Mouse (Mus musculus): ENCODE measurements around the gene Pate3. TPM values are rescaled to one million over a fixed set of nuclear protein-coding genes. Genes with fewer than 3 reads are reported as not detected.
"Not testable (repeated sequence)": the region's sequence is repeated elsewhere in the genome, so short reads cannot be mapped to it uniquely, and the experiment has no call there.

The Pate3 gene
- polyA plus RNA-seq (2014; fragmentation: Nextera tagmentation; extraction: Ambion mirVana) = not detected in 2 replicates

GRCm38 (mm10) chr9:35648102-35648501, at the start of gene Pate3:
TSS of gene Pate3 (minus strand) at chr9:35648202.
- Histone ChIP-seq H3K27me3 (ENCODE audit: control insufficient read depth, insufficient read depth, low read length) (no peaks in the 10 kb centered on the region), H3K27ac (no peak within 1 kb of the TSS), H3K4me1 (replicated peaks; ENCODE audit: control insufficient read depth, insufficient read depth, low read length) (no peaks in the 10 kb centered on the region), H3K36me3 (replicated peaks; ENCODE audit: control insufficient read depth, insufficient read depth) (no peaks in the 10 kb centered on the region), H3K4me3 (replicated peaks; ENCODE audit: low read length) (no peak within 1 kb of the TSS), H3K4me2 (replicated peaks) (no peak within 1 kb of the TSS), H3K9ac (no peak within 1 kb of the TSS), H3K9me3 (ENCODE audit: control insufficient read depth, low read length) (no peaks in the 10 kb centered on the region)
- WGBS = 80% methylated on average over 1 of the region's 1 CpGs
- no peak for ATAC-seq (ENCODE audit: low FRiP score)
- no peak for DNase-seq (ENCODE audit: low spot score)

GRCm38 (mm10) chr9:35691924-35692323, 43.9 kb upstream of the Pate3 start:
- Histone ChIP-seq H3K9ac (no peak overlapping the region), H3K4me1 (replicated peaks; ENCODE audit: control insufficient read depth, insufficient read depth, low read length) (no peaks in the 10 kb centered on the region), H3K27ac (no peak overlapping the region), H3K36me3 (replicated peaks; ENCODE audit: control insufficient read depth, insufficient read depth) (no peaks in the 10 kb centered on the region), H3K4me3 (replicated peaks; ENCODE audit: low read length) (no peak overlapping the region), H3K27me3 (ENCODE audit: control insufficient read depth, insufficient read depth, low read length) (no peaks in the 10 kb centered on the region), H3K4me2 (replicated peaks) (no peak overlapping the region), H3K9me3 (ENCODE audit: control insufficient read depth, low read length) (peaks cover 5% of the 10 kb centered on the region; the same call in 1 of the 2 replicates)
- ATAC-seq (ENCODE audit: low FRiP score) (no peak), DNase-seq (ENCODE audit: low spot score) (no peak)

GRCm38 (mm10) chr9:35687013-35687412, 39.0 kb upstream of the Pate3 start, which contains the start of gene Pate1:
TSS of gene Pate1 (minus strand) at chr9:35687390.
- Histone ChIP-seq H3K27ac (no peak within 1 kb of the TSS), H3K36me3 (replicated peaks; ENCODE audit: control insufficient read depth, insufficient read depth) (no peaks in the 10 kb centered on the region), H3K27me3 (ENCODE audit: control insufficient read depth, insufficient read depth, low read length) (no peaks in the 10 kb centered on the region), H3K9me3 (ENCODE audit: control insufficient read depth, low read length) (no peaks in the 10 kb centered on the region), H3K4me1 (replicated peaks; ENCODE audit: control insufficient read depth, insufficient read depth, low read length) (no peaks in the 10 kb centered on the region), H3K9ac (no peak within 1 kb of the TSS), H3K4me3 (replicated peaks; ENCODE audit: low read length) (no peak within 1 kb of the TSS), H3K4me2 (replicated peaks) (no peak within 1 kb of the TSS)
- 62% methylated on average over 1 of the region's 1 CpGs for WGBS
- DNase-seq (ENCODE audit: low spot score) = no peak
- no peak for ATAC-seq (ENCODE audit: low FRiP score)

GRCm38 (mm10) chr9:35673557-35673956, 25.6 kb upstream of the Pate3 start:
- ATAC-seq (ENCODE audit: low FRiP score) (no peak), DNase-seq (ENCODE audit: low spot score) (no peak)
- Histone ChIP-seq H3K27ac (no peak overlapping the region), H3K36me3 (replicated peaks; ENCODE audit: control insufficient read depth, insufficient read depth) (no peaks in the 10 kb centered on the region), H3K4me1 (replicated peaks; ENCODE audit: control insufficient read depth, insufficient read depth, low read length) (no peaks in the 10 kb centered on the region), H3K9ac (no peak overlapping the region), H3K9me3 (ENCODE audit: control insufficient read depth, low read length) (0 out of 2 replicates have a peak, but pooled peaks cover 6% of the 10 kb centered on the region), H3K4me3 (replicated peaks; ENCODE audit: low read length) (no peak overlapping the region), H3K4me2 (replicated peaks) (no peak overlapping the region), H3K27me3 (ENCODE audit: control insufficient read depth, insufficient read depth, low read length) (no peaks in the 10 kb centered on the region)
- 90% methylated on average over 2 of the region's 2 CpGs for WGBS

- Histone ChIP-seq H3K4me1 (replicated peaks; ENCODE audit: control insufficient read depth, insufficient read depth, low read length) (no peaks in the 10 kb centered on the region), H3K27me3 (ENCODE audit: control insufficient read depth, insufficient read depth, low read length) (no peaks in the 10 kb centered on the region), H3K4me3 (replicated peaks; ENCODE audit: low read length) (no peak overlapping the region), H3K9ac (no peak overlapping the region), H3K27ac (no peak overlapping the region), H3K4me2 (replicated peaks) (no peak overlapping the region), H3K9me3 (ENCODE audit: control insufficient read depth, low read length) (no peaks in the 10 kb centered on the region), H3K36me3 (replicated peaks; ENCODE audit: control insufficient read depth, insufficient read depth) (no peaks in the 10 kb centered on the region)
- no peak for ATAC-seq (ENCODE audit: low FRiP score)
- DNase-seq (ENCODE audit: low spot score) = no peak
- WGBS = 94% methylated on average over 1 of the region's 1 CpGs
Measured at GRCm38 (mm10) chr9:35632981-35633380, 15.0 kb downstream of the Pate3 start.

- H3K9ac ChIP-seq; H3K4me1 ChIP-seq (replicated peaks; ENCODE audit: control insufficient read depth, insufficient read depth, low read length); H3K4me2 ChIP-seq (replicated peaks); DNase-seq (ENCODE audit: low spot score); H3K27ac ChIP-seq; H3K36me3 ChIP-seq (replicated peaks; ENCODE audit: control insufficient read depth, insufficient read depth); H3K4me3 ChIP-seq (replicated peaks; ENCODE audit: low read length); ATAC-seq (ENCODE audit: low FRiP score); H3K9me3 ChIP-seq (ENCODE audit: control insufficient read depth, low read length); H3K27me3 ChIP-seq (ENCODE audit: control insufficient read depth, insufficient read depth, low read length): not testable (repeated sequence)
- 77% methylated on average over 2 of the region's 2 CpGs for WGBS
Measured at GRCm38 (mm10) chr9:35616784-35617183, 31.2 kb downstream of the Pate3 start.

GRCm38 (mm10) chr9:35614005-35614404, 34.0 kb downstream of the Pate3 start:
- DNase-seq (ENCODE audit: low spot score) (no peak), ATAC-seq (ENCODE audit: low FRiP score) (no peak)
- no peak overlapping the region for H3K9ac ChIP-seq
- no peaks in the 10 kb centered on the region for H3K27me3 ChIP-seq (ENCODE audit: control insufficient read depth, insufficient read depth, low read length)
- H3K36me3 ChIP-seq (replicated peaks; ENCODE audit: control insufficient read depth, insufficient read depth) = no peaks in the 10 kb centered on the region
- H3K4me1 ChIP-seq (replicated peaks; ENCODE audit: control insufficient read depth, insufficient read depth, low read length) = no peaks in the 10 kb centered on the region
- H3K4me2 ChIP-seq (replicated peaks) = no peak overlapping the region
- WGBS = 38% methylated on average over 2 of the region's 2 CpGs
- H3K4me3 ChIP-seq (replicated peaks; ENCODE audit: low read length) = no peak overlapping the region
- H3K9me3 ChIP-seq (ENCODE audit: control insufficient read depth, low read length) = no peaks in the 10 kb centered on the region
- no peak overlapping the region for H3K27ac ChIP-seq

- H3K27me3 ChIP-seq (ENCODE audit: control insufficient read depth, insufficient read depth, low read length) = no peaks in the 10 kb centered on the region
- no peak within 1 kb of the TSS for H3K4me3 ChIP-seq (replicated peaks; ENCODE audit: low read length)
- no peak within 1 kb of the TSS for H3K9ac ChIP-seq
- no peak for DNase-seq (ENCODE audit: low spot score)
- no peaks in the 10 kb centered on the region for H3K36me3 ChIP-seq (replicated peaks; ENCODE audit: control insufficient read depth, insufficient read depth)
- 60% methylated on average over 1 of the region's 1 CpGs for WGBS
- H3K9me3 ChIP-seq (ENCODE audit: control insufficient read depth, low read length) = no peaks in the 10 kb centered on the region
- ATAC-seq (ENCODE audit: low FRiP score) = no peak
- no peaks in the 10 kb centered on the region for H3K4me1 ChIP-seq (replicated peaks; ENCODE audit: control insufficient read depth, insufficient read depth, low read length)
- no peak within 1 kb of the TSS for H3K27ac ChIP-seq
- no peak within 1 kb of the TSS for H3K4me2 ChIP-seq (replicated peaks)
Measured at GRCm38 (mm10) chr9:35611841-35612240, 36.2 kb downstream of the Pate3 start, which contains the start of gene Pate4. TSS of gene Pate4 (minus strand) at chr9:35611941.

GRCm38 (mm10) chr9:35607647-35608405, 40.2 kb downstream of the Pate3 start:
- no peak overlapping the region for H3K4me2 ChIP-seq (replicated peaks)
- no peaks in the 10 kb centered on the region for H3K4me1 ChIP-seq (replicated peaks; ENCODE audit: control insufficient read depth, insufficient read depth, low read length)
- no peaks in the 10 kb centered on the region for H3K36me3 ChIP-seq (replicated peaks; ENCODE audit: control insufficient read depth, insufficient read depth)
- ATAC-seq (ENCODE audit: low FRiP score) (no peak), DNase-seq (ENCODE audit: low spot score) (no peak)
- 72% methylated on average over 8 of the region's 8 CpGs for WGBS
- no peaks in the 10 kb centered on the region for H3K9me3 ChIP-seq (ENCODE audit: control insufficient read depth, low read length)
- H3K9ac ChIP-seq = no peak overlapping the region
- no peaks in the 10 kb centered on the region for H3K27me3 ChIP-seq (ENCODE audit: control insufficient read depth, insufficient read depth, low read length)
- no peak overlapping the region for H3K27ac ChIP-seq
- no peak overlapping the region for H3K4me3 ChIP-seq (replicated peaks; ENCODE audit: low read length)

All from hindbrain, embryonic 14.5 days (tissue).